8 mouse cellular contexts compared by ENCODE assay signal in genomic region chr8:47289641-47290040, GRCm38 (mm10).
DNase-seq lines count a peak whose midpoint lies in the region; ATAC-seq and TF ChIP-seq lines count a peak whose summit lies in the region.

No protein-coding gene starts in this region.

- intact Hi-C loops in heart, postnatal 25 days (cut with DNase I) = loop anchor here (5.0 kb wide), 1 partner anchor 78 kb away; no protein-coding TSS in a partner anchor

- peak overlapping the region; percentile 92 for H3K9ac ChIP-seq in heart, embryonic 12.5 days
- 0 out of 2 replicates have a peak overlapping the region, but pooled peaks have one; percentile 74 for H3K9ac ChIP-seq in heart, postnatal 0 days (replicated peaks; ENCODE audit: low read depth, low read length)
- H3K9ac ChIP-seq in midbrain, embryonic 11.5 days (ENCODE audit: low read length) = peak overlapping the region; percentile 91

- H3K9me3 ChIP-seq in heart, embryonic 12.5 days (replicated peaks) = no peaks in the 10 kb centered on the region; the same call in 1 of the 2 replicates
- no peaks in the 10 kb centered on the region for H3K9me3 ChIP-seq in heart, postnatal 0 days (replicated peaks; ENCODE audit: control insufficient read depth, low read length)
- no peaks in the 10 kb centered on the region for H3K9me3 ChIP-seq in midbrain, embryonic 11.5 days (ENCODE audit: control insufficient read depth, low read length)

- TF ChIP-seq CTCF in heart, postnatal 0 days (IDR thresholded peaks at IDR 0.05; ENCODE audit: low read depth) = no peak

- peak overlapping the region; percentile 64 for H3K4me3 ChIP-seq in heart, embryonic 12.5 days
- H3K4me3 ChIP-seq in heart, postnatal 0 days (ENCODE audit: low read depth, low read length) = peak overlapping the region; percentile 72
- peak overlapping the region; percentile 94 for H3K4me3 ChIP-seq in midbrain, embryonic 11.5 days (ENCODE audit: low read depth, low read length)

- WGBS in heart, embryonic 12.5 days = 13% methylated on average over 6 of the region's 6 CpGs
- 15% methylated on average over 6 of the region's 6 CpGs for WGBS in heart, postnatal 0 days
- 8% methylated on average over 6 of the region's 6 CpGs for WGBS in midbrain, embryonic 11.5 days

- H3K27ac ChIP-seq in heart, embryonic 12.5 days (ENCODE audit: poor library complexity, severe bottlenecking) = no peak overlapping the region
- no peak overlapping the region for H3K27ac ChIP-seq in heart, postnatal 0 days (ENCODE audit: low read depth)
- H3K27ac ChIP-seq in midbrain, embryonic 11.5 days (ENCODE audit: low read depth, low read length) = peak overlapping the region; percentile 98; the same call in 1 of the 2 replicates

- H3K36me3 ChIP-seq in heart, embryonic 12.5 days = no peaks in the 10 kb centered on the region
- H3K36me3 ChIP-seq in heart, postnatal 0 days (replicated peaks; ENCODE audit: control insufficient read depth, insufficient read depth, low read length) = no peaks in the 10 kb centered on the region
- no peaks in the 10 kb centered on the region for H3K36me3 ChIP-seq in midbrain, embryonic 11.5 days (ENCODE audit: control insufficient read depth, insufficient read depth, low read length)

- no peak for ATAC-seq in heart, embryonic 12.5 days (ENCODE audit: insufficient number of reproducible peaks, low FRiP score)
- no peak for ATAC-seq in heart, postnatal 0 days (ENCODE audit: insufficient read depth, low read depth)
- ATAC-seq in midbrain, embryonic 11.5 days (ENCODE audit: low FRiP score) = no peak

- no peak for DNase-seq in heart, postnatal 25 days (ENCODE audit: low spot score)
- peak; percentile 62 for DNase-seq in brain, embryonic 18.5 days (ENCODE audit: low read depth, low spot score)
- no peak for DNase-seq in heart, postnatal 0 days (ENCODE audit: low spot score)
- DNase-seq in midbrain, embryonic 11.5 days (ENCODE audit: low spot score, missing footprints) = no peak
- DNase-seq in right cerebral cortex, postnatal 14 days = no peak
- no peak for DNase-seq in right cerebral cortex, postnatal 36 days (ENCODE audit: low spot score in 2 of 2)
- no peak for DNase-seq in layer of hippocampus, adult 8-10 months (ENCODE audit: low spot score in 2 of 2)

- H3K4me1 ChIP-seq in heart, embryonic 12.5 days (replicated peaks) = peaks cover 11% of the 10 kb centered on the region; the same call in 1 of the 2 replicates
- H3K4me1 ChIP-seq in heart, postnatal 0 days (ENCODE audit: control insufficient read depth, insufficient read depth) = peaks cover 22% of the 10 kb centered on the region
- peaks cover 18% of the 10 kb centered on the region for H3K4me1 ChIP-seq in midbrain, embryonic 11.5 days (ENCODE audit: control insufficient read depth, insufficient read depth, low read length)

- no peak for TF ChIP-seq EP300 in heart, postnatal 0 days (IDR thresholded peaks at IDR 0.05; ENCODE audit: low read depth)

- H3K27me3 ChIP-seq in heart, embryonic 12.5 days (replicated peaks) = 0 out of 2 replicates have a peak, but pooled peaks cover 10% of the 10 kb centered on the region
- H3K27me3 ChIP-seq in heart, postnatal 0 days (ENCODE audit: control insufficient read depth, insufficient read depth, low read length) = no peaks in the 10 kb centered on the region
- H3K27me3 ChIP-seq in midbrain, embryonic 11.5 days (ENCODE audit: control insufficient read depth, insufficient read depth, low read length) = no peaks in the 10 kb centered on the region

- H3K4me2 ChIP-seq in heart, embryonic 12.5 days = peak overlapping the region; percentile 84
- H3K4me2 ChIP-seq in heart, postnatal 0 days (ENCODE audit: low read depth, low read length) = peak overlapping the region; percentile 86
- peak overlapping the region; percentile 91 for H3K4me2 ChIP-seq in midbrain, embryonic 11.5 days
